12 mouse cellular contexts compared by ENCODE assay signal in the genomic region with DNA sequence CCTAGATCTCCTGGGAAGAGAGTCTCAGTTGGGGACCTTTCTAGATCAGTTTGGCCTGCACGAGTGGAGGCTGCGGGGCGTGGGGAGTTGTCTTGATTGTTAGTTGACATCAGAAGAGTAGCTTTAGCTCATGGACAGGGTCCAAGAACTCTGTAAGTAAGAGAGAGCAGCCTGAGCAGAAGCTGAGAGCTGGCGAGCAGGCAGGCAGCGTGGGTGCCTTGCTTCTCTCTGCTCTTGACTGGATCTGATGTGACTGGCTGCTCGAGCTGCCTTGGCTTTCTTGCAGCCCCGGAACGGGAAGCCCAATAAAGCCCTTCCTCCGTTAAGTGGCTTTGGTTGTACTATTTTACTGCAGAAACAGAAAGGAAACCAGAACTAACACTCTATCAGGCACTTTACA. TPM values are rescaled to one million over a fixed set of nuclear protein-coding genes. Genes with fewer than 3 reads are reported as not detected.
DNase-seq lines count a peak whose midpoint lies in the region; ATAC-seq and TF ChIP-seq lines count a peak whose summit lies in the region.
"Had no signal": no experiment of that assay in that cellular context is flagged by ENCODE, and none has a peak within 500 bp of the region (broad histone marks: within the 10 kb centered on the region; RNA-seq: fewer than 3 reads in every experiment).

No protein-coding gene starts in this region.

- TF ChIP-seq EP300 in heart, postnatal 0 days (IDR thresholded peaks at IDR 0.05; ENCODE audit: low read depth) = no peak
- TF ChIP-seq EP300 in heart, adult 2 months (IDR thresholded peaks at IDR 0.05; ENCODE audit: insufficient read depth, low read depth, low read length) = no peak

- no peak for TF ChIP-seq POLR2A in heart, adult 2 months (IDR thresholded peaks at IDR 0.05; ENCODE audit: insufficient read depth, low read depth, low read length)

- intact Hi-C loops in heart, adult 2 months (cut with DNase I) = no loop called here
- intact Hi-C loops in left cerebral cortex, postnatal 14 days (cut with DNase I) = no loop called here

- no peak overlapping the region for H3K27ac ChIP-seq in heart, postnatal 0 days (ENCODE audit: low read depth)
- no peak overlapping the region for H3K27ac ChIP-seq in heart, adult 2 months
- H3K27ac ChIP-seq in hindbrain, embryonic 16.5 days (ENCODE audit: low read depth, low read length) = no peak overlapping the region
- H3K27ac ChIP-seq: hindbrain, postnatal 0 days; kidney, embryonic 15.5 days; limb, embryonic 15.5 days had no signal

- no peak for TF ChIP-seq CTCF in heart, postnatal 0 days (IDR thresholded peaks at IDR 0.05; ENCODE audit: low read depth)
- no peak for TF ChIP-seq CTCF in heart, adult 2 months (IDR thresholded peaks at IDR 0.05)

- no peak for DNase-seq in heart, postnatal 0 days (ENCODE audit: low spot score)
- DNase-seq in heart, adult 2 months = no peak
- DNase-seq in frontal cortex, postnatal 14 days (ENCODE audit: low spot score in 2 of 2) = peak; percentile 6 to 7
- DNase-seq in left cerebral cortex, postnatal 14 days (ENCODE audit: low spot score in 2 of 2) = peak; percentile 35 to 62
- DNase-seq in urinary bladder, adult 2 months (ENCODE audit: low spot score) = no peak
- DNase-seq: gastrocnemius, postnatal 36 days; thymus, postnatal 36 days had no signal

- H3K9ac ChIP-seq in heart, postnatal 0 days (replicated peaks; ENCODE audit: low read depth, low read length) = no peak overlapping the region
- H3K9ac ChIP-seq in heart, adult 2 months (ENCODE audit: low read depth, low read length) = no peak overlapping the region
- no peak overlapping the region for H3K9ac ChIP-seq in hindbrain, embryonic 16.5 days (ENCODE audit: low read depth, low read length)
- H3K9ac ChIP-seq: kidney, embryonic 15.5 days; limb, embryonic 15.5 days had no signal

- H3K79me2 ChIP-seq in heart, adult 2 months (replicated peaks; ENCODE audit: control insufficient read depth, insufficient read depth, low read length) = no peaks in the 10 kb centered on the region

- ATAC-seq in heart, postnatal 0 days (ENCODE audit: insufficient read depth, low read depth) = no peak
- ATAC-seq in frontal cortex, adult (ENCODE audit: low TSS enrichment) = peak; percentile 99
- no peak for ATAC-seq in hindbrain, embryonic 16.5 days

- 0 out of 2 replicates have a peak overlapping the region, but pooled peaks have one; percentile 2 for H3K4me2 ChIP-seq in heart, postnatal 0 days (ENCODE audit: low read depth, low read length)
- no peak overlapping the region for H3K4me2 ChIP-seq in hindbrain, embryonic 16.5 days (ENCODE audit: low read length)
- H3K4me2 ChIP-seq: kidney, embryonic 15.5 days; limb, embryonic 15.5 days had no signal

- WGBS in heart, postnatal 0 days = 30% methylated on average over 9 of the region's 9 CpGs
- WGBS in heart, adult 2 months = 35% methylated on average over 9 of the region's 9 CpGs
- 72% methylated on average over 9 of the region's 9 CpGs for WGBS in hindbrain, embryonic 16.5 days

- no peaks in the 10 kb centered on the region for H3K9me3 ChIP-seq in heart, postnatal 0 days (replicated peaks; ENCODE audit: control insufficient read depth, low read length)
- H3K9me3 ChIP-seq in hindbrain, embryonic 16.5 days (ENCODE audit: control insufficient read depth, low read length) = no peaks in the 10 kb centered on the region
- H3K9me3 ChIP-seq: kidney, embryonic 15.5 days; limb, embryonic 15.5 days had no signal

- no peaks in the 10 kb centered on the region for H3K4me1 ChIP-seq in heart, postnatal 0 days (ENCODE audit: control insufficient read depth, insufficient read depth)
- H3K4me1 ChIP-seq in heart, adult 2 months (ENCODE audit: control insufficient read depth, insufficient read depth, low read length) = no peaks in the 10 kb centered on the region
- H3K4me1 ChIP-seq in hindbrain, embryonic 16.5 days (ENCODE audit: control insufficient read depth, insufficient read depth, low read depth, low read length) = no peaks in the 10 kb centered on the region
- H3K4me1 ChIP-seq: kidney, embryonic 15.5 days had no signal

- H3K4me3 ChIP-seq in heart, postnatal 0 days (ENCODE audit: low read depth, low read length) = no peak overlapping the region
- H3K4me3 ChIP-seq in heart, adult 2 months = no peak overlapping the region
- H3K4me3 ChIP-seq in hindbrain, embryonic 16.5 days (ENCODE audit: low read length) = no peak overlapping the region
- H3K4me3 ChIP-seq: kidney, embryonic 15.5 days; limb, embryonic 15.5 days had no signal

- H3K36me3 ChIP-seq in heart, postnatal 0 days (replicated peaks; ENCODE audit: control insufficient read depth, insufficient read depth, low read length) = no peaks in the 10 kb centered on the region
- no peaks in the 10 kb centered on the region for H3K36me3 ChIP-seq in heart, adult 2 months (ENCODE audit: control insufficient read depth, insufficient read depth, low read length)
- no peaks in the 10 kb centered on the region for H3K36me3 ChIP-seq in hindbrain, embryonic 16.5 days (ENCODE audit: control insufficient read depth, insufficient read depth, low read length)
- H3K36me3 ChIP-seq: kidney, embryonic 15.5 days; limb, embryonic 15.5 days had no signal

- no peaks in the 10 kb centered on the region for H3K27me3 ChIP-seq in heart, postnatal 0 days (ENCODE audit: control insufficient read depth, insufficient read depth, low read length)
- no peaks in the 10 kb centered on the region for H3K27me3 ChIP-seq in heart, adult 2 months (ENCODE audit: control insufficient read depth, insufficient read depth, low read length)
- no peaks in the 10 kb centered on the region for H3K27me3 ChIP-seq in hindbrain, embryonic 16.5 days (replicated peaks; ENCODE audit: control insufficient read depth, insufficient read depth, low read length)
- H3K27me3 ChIP-seq: kidney, embryonic 15.5 days; limb, embryonic 15.5 days had no signal

RNA-seq across cellular contexts. Expression of a gene that starts 42.3 kb away (rescaled TPM):
- total RNA-seq in heart, postnatal 0 days (2014; rRNA removed; ENCODE audit: low replicate concordance) = 139 and 171 TPM in 2 replicates
- 119 and 122 TPM in 2 replicates for polyA plus RNA-seq in heart, postnatal 0 days (2015; fragmentation: Nextera tagmentation; extraction: Ambion mirVana)
- 100 to 1,000 TPM; 141 to 142 TPM for total RNA-seq in heart, adult 2 months (2021)
- 90.6 and 116 TPM in 2 replicates for polyA plus RNA-seq in heart, adult 2 months (2012; rRNA removed)
- 1,000 to 10,000 TPM; 1,293 to 1,298 TPM for total RNA-seq in left cerebral cortex, postnatal 14 days (2021)
- 341 and 459 TPM in 2 replicates for polyA plus RNA-seq in urinary bladder, adult 2 months (2012; rRNA removed)
- polyA plus RNA-seq in hindbrain, embryonic 16.5 days (2015; fragmentation: Nextera tagmentation; extraction: Ambion mirVana) = 482 and 521 TPM in 2 replicates

Comparison
In these comparisons a context has a peak if more than half of its experiments do, and no peak if none do; other contexts are left out.
1. DNase-seq: peak in frontal cortex, postnatal 14 days (2 of 2) and left cerebral cortex, postnatal 14 days (2 of 2); none in heart, postnatal 0 days (single experiment), heart, adult 2 months (0 of 2) and urinary bladder, adult 2 months (single experiment).